In the genomic region with DNA sequence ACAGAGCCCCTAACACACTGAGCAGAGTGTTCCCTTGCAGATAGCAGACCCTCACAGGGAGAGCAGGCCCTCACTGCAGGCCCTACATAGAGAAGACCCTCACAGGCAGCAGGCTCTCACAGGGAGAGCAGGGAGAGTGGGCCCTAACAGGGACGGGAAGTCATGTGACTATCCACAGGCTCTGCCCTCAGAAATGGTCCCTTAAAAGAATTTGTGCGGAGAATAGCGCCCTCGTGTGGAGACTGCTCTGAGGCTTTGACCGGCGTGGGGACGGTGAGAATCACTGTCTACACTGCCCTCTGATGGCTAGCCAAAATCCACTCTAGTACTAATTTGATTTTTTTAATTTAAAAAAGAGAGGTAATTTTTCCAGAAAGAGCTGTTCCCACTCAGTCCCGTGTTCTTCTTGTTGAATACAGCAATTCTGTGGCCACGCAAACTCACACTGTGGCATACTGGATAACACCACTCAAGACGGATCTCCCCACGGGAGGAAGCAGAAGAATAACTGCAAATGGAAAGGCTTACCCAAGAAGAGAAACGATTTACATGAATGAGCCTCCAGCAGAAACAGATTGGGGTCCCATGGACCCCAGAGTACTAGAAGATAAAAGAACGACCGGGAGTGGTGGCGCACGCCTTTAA, we compare ENCODE assay signal across 8 mouse cellular contexts. TPM values are rescaled to one million over a fixed set of nuclear protein-coding genes. Genes with fewer than 3 reads are reported as not detected.
DNase-seq lines count a peak whose midpoint lies in the region; ATAC-seq and TF ChIP-seq lines count a peak whose summit lies in the region.

No protein-coding gene starts in this region.

- DNase-seq in ES-E14 (ENCODE audit: low read depth, low spot score) = peak; percentile 87
- DNase-seq in cerebellum, adult 18-20 months = peak; percentile 84 to 85
- peak; percentile 92 for DNase-seq in forelimb bud, embryonic 11.5 days (ENCODE audit: low read depth, low spot score)
- DNase-seq in layer of hippocampus, adult 8-10 months (ENCODE audit: low spot score in 2 of 2) = peak; percentile 83 to 93
- peak; percentile 97 for DNase-seq in lung, embryonic 14.5 days
- DNase-seq in ovary, adult 18-20 months (ENCODE audit: low spot score) = peak; percentile 51
- DNase-seq in thymus, adult 2 months = peak; percentile 79

- H3K27ac ChIP-seq in ES-E14 (ENCODE audit: insufficient read depth, low read depth, low read length, poor library complexity, severe bottlenecking) = no peak overlapping the region
- 0 out of 2 replicates have a peak overlapping the region, but pooled peaks have one; percentile 1 for H3K27ac ChIP-seq in lung, embryonic 14.5 days (ENCODE audit: low read depth)
- no peak overlapping the region for H3K27ac ChIP-seq in thymus, adult 2 months (ENCODE audit: control insufficient read depth, insufficient read depth, low read length)

- peak; percentile 82 to 84 for ATAC-seq in hematopoietic stem cell, adult 5-6 weeks (replicated peaks in 1 of 2; ENCODE audit: insufficient read depth in 1 of 2, low FRiP score in 2 of 2, low TSS enrichment in 1 of 2, low read depth in 1 of 2, poor library complexity in 2 of 2, severe bottlenecking in 2 of 2)
- ATAC-seq in lung, embryonic 14.5 days (ENCODE audit: insufficient read depth) = peak; percentile 86

- H3K9ac ChIP-seq in ES-E14 (ENCODE audit: insufficient read depth, low read depth, low read length, poor library complexity, severe bottlenecking) = peak overlapping the region; percentile 54; the same call in 1 of the 2 replicates
- no peak overlapping the region for H3K9ac ChIP-seq in lung, embryonic 14.5 days

- H3K36me3 ChIP-seq in ES-E14 (ENCODE audit: control insufficient read depth, insufficient read depth, low read length, poor library complexity, severe bottlenecking) = no peaks in the 10 kb centered on the region
- H3K36me3 ChIP-seq in lung, embryonic 14.5 days (ENCODE audit: insufficient read depth) = no peaks in the 10 kb centered on the region
- peaks cover 5% of the 10 kb centered on the region; the same call in 1 of the 2 replicates for H3K36me3 ChIP-seq in thymus, adult 2 months (ENCODE audit: control insufficient read depth, insufficient read depth, low read length)

- no peak for TF ChIP-seq POLR2A in thymus, adult 2 months (IDR thresholded peaks at IDR 0.05; ENCODE audit: control insufficient read depth, extremely low read depth, insufficient read depth, low read length, poor library complexity)

- H3K4me2 ChIP-seq in lung, embryonic 14.5 days = no peak overlapping the region

- peaks cover 0 to 2% of the 10 kb centered on the region in 2 experiments; a peak in 1 of 4 replicates for H3K4me1 ChIP-seq in ES-E14 (ENCODE audit: control insufficient read depth in 2 of 2, insufficient read depth in 2 of 2, low read length in 2 of 2, poor library complexity in 1 of 2)
- peaks cover 9% of the 10 kb centered on the region; the same call in 1 of the 2 replicates for H3K4me1 ChIP-seq in lung, embryonic 14.5 days (ENCODE audit: insufficient read depth)
- peaks cover 3% of the 10 kb centered on the region; the same call in 1 of the 2 replicates for H3K4me1 ChIP-seq in thymus, adult 2 months (replicated peaks; ENCODE audit: control insufficient read depth, insufficient read depth, low read length)

- 36% methylated on average over 16 of the region's 16 CpGs for WGBS in lung, embryonic 14.5 days
- 45% methylated on average over 16 of the region's 16 CpGs for WGBS in thymus, adult 2 months

- in situ Hi-C loops in ES-E14 (cut with MboI; ENCODE audit: low sequenced_read_pairs in 2 of 2, unreplicated experiment in 2 of 2) = no loop called here

- no peaks in the 10 kb centered on the region for H3K27me3 ChIP-seq in lung, embryonic 14.5 days (ENCODE audit: insufficient read depth, low read length)
- H3K27me3 ChIP-seq in thymus, adult 2 months (ENCODE audit: control insufficient read depth, insufficient read depth, low read length) = no peaks in the 10 kb centered on the region

- no peaks in the 10 kb centered on the region for H3K9me3 ChIP-seq in ES-E14 (ENCODE audit: control insufficient read depth, insufficient read depth, low read depth, low read length)
- H3K9me3 ChIP-seq in lung, embryonic 14.5 days (ENCODE audit: low read depth, low read length) = no peaks in the 10 kb centered on the region

- no peak overlapping the region for H3K4me3 ChIP-seq in ES-E14 (ENCODE audit: insufficient read depth in 1 of 2, low read depth in 1 of 2, low read length in 2 of 2, poor library complexity in 1 of 2, severe bottlenecking in 1 of 2)
- H3K4me3 ChIP-seq in lung, embryonic 14.5 days (ENCODE audit: low read depth, low read length) = no peak overlapping the region
- no peak overlapping the region for H3K4me3 ChIP-seq in thymus, adult 2 months (ENCODE audit: control insufficient read depth, insufficient read depth, low read length)

- peak; percentile 93 for TF ChIP-seq CTCF in lung, embryonic 14.5 days (IDR thresholded peaks at IDR 0.05; ENCODE audit: low read depth)
- peak; percentile 83; the same call in 1 of the 2 replicates for TF ChIP-seq CTCF in thymus, adult 2 months (IDR thresholded peaks at IDR 0.05; ENCODE audit: borderline replicate concordance, control insufficient read depth, extremely low read depth, insufficient read depth, low read length, poor library complexity)

TF ChIP-seq in ES-E14, 5 proteins besides CTCF, POLR2A, EP300 and RAD21:
- TF ChIP-seq ZNF384 (IDR thresholded peaks at IDR 0.05; ENCODE audit: low read depth, low read length) (no peak), CHD2 (IDR thresholded peaks at IDR 0.05; ENCODE audit: low read depth, low read length) (peak; percentile 43; the same call in 1 of the 2 replicates), ZC3H11A (IDR thresholded peaks at IDR 0.05; ENCODE audit: borderline replicate concordance, low read depth, low read length) (peak; percentile 81), HCFC1 (IDR thresholded peaks at IDR 0.05; ENCODE audit: borderline replicate concordance, insufficient read depth, low read length) (no peak), MAFK (IDR thresholded peaks at IDR 0.05; ENCODE audit: insufficient read depth, low read depth, low read length) (no peak)

RNA-seq across cellular contexts. Expression of a gene that starts 14.2 kb away (rescaled TPM):
- 20.0 and 24.6 TPM in 2 replicates for total RNA-seq in ES-E14 (2012; rRNA removed)
- total RNA-seq in hematopoietic stem cell, adult 5-6 weeks (2017) = 39.2 and 39.8 TPM in 2 replicates
- 10 to 100 TPM; 30.6 to 34.7 (median 33.1) TPM for total RNA-seq in layer of hippocampus, adult 8-10 months (2022)
- 16.4 and 17.9 TPM in 2 replicates for polyA plus RNA-seq in lung, embryonic 14.5 days (2014; fragmentation: Nextera tagmentation; extraction: Ambion mirVana)
- polyA plus RNA-seq in thymus, adult 2 months (2012; rRNA removed) = 17.0 and 17.1 TPM in 2 replicates

RNA-seq across cellular contexts. Expression of a gene that starts 14.9 kb away (rescaled TPM):
- 0.05 and 0.09 TPM in 2 replicates for total RNA-seq in ES-E14 (2012; rRNA removed)
- not detected in 2 replicates for total RNA-seq in hematopoietic stem cell, adult 5-6 weeks (2017)
- under 1 TPM; 0.17 to 0.45 (median 0.30) TPM for total RNA-seq in layer of hippocampus, adult 8-10 months (2022)
- polyA plus RNA-seq in lung, embryonic 14.5 days (2014; fragmentation: Nextera tagmentation; extraction: Ambion mirVana) = not detected in 2 replicates
- 0.04 TPM in 1 of 2 replicates, not detected in the other for polyA plus RNA-seq in thymus, adult 2 months (2012; rRNA removed)
